Mouse (Mus musculus): ENCODE results near the gene Dpp10. TPM values are rescaled to one million over a fixed set of nuclear protein-coding genes. Genes with fewer than 3 reads are reported as not detected.

Gene Dpp10
- 53.8 and 62.2 TPM in 2 replicates for total RNA-seq (2014; rRNA removed)
- 14.0 and 16.4 TPM in 2 replicates for polyA plus RNA-seq (2015; fragmentation: Nextera tagmentation; extraction: Ambion mirVana)

DNA sequence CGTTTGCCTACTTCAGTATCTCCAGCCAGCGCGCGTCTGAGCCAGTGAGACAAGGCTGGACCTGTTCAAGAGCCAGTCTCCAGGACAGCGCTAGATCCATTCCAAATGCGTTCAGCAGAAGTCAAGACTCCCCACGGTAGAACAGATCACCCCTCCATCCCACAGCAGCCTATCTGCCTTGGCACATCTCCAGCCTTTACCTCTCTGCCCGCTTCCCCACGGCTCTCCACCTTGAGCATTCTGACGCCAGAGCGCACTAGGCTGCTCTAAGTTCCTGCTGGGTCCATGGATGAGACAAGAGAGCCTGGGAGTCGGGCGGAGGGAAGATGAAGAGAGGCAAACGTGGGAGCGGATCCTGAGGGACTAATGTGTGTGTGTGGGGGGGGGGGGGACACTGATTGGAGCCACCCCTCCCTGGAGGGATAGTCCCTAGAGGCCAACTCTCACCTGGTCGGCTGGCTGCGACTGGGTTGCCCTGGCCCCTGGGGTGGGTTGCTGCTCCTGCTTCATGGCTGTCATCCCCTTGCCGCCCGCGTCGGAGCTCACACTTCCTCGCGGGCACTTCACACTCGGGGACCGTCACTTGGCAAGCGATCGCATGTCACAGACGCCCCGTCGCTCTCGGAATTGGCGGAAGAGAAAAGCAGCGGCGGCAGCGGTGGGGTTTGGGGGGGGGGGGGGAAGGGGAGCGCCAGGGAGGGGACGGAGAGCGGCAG lies at the start of gene Dpp10:
Gene Dpp10 (minus strand): TSS at position 635 of the 716 bp plus-strand sequence.
- Histone ChIP-seq H3K9me3 (ENCODE audit: low read length) (no peaks in the 10 kb centered on the region), H3K4me3 (ENCODE audit: low read depth, low read length) (peak within 1 kb of the TSS; percentile 68), H3K4me2 (ENCODE audit: low read depth) (peak within 1 kb of the TSS; percentile 72), H3K4me1 (ENCODE audit: insufficient read depth) (no peaks in the 10 kb centered on the region), H3K9ac (peak within 1 kb of the TSS; percentile 60), H3K36me3 (ENCODE audit: insufficient read depth) (no peaks in the 10 kb centered on the region), H3K27ac (ENCODE audit: low read depth, low read length) (peak within 1 kb of the TSS; percentile 69), H3K27me3 (ENCODE audit: insufficient read depth, low read length) (peaks cover 12% of the 10 kb centered on the region)
- ATAC-seq (peak; percentile 56), DNase-seq (peak; percentile 69)
- 4% methylated on average over 33 of the region's 38 CpGs for WGBS
- no peak for TF ChIP-seq CTCF (IDR thresholded peaks at IDR 0.05; ENCODE audit: low read depth)

DNA sequence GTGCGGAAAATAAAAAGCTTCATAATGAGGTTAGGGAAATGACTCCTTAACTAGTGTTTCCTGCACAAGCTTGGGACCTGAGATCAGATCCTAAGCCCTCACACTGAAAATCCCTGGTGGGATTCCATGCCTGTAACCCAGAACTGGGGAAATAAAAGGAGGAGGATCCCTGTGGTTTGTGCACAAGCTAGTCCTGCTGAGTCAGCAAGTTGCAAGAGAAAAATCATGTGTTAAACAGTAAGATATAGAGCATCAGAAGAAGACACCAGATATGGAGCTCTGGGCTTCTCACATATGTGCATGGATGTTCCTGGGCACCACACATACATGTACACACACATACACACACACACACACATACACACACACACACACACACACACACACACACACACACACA lies 3.2 kb upstream of the Dpp10 start:
- no peak for DNase-seq

DNA sequence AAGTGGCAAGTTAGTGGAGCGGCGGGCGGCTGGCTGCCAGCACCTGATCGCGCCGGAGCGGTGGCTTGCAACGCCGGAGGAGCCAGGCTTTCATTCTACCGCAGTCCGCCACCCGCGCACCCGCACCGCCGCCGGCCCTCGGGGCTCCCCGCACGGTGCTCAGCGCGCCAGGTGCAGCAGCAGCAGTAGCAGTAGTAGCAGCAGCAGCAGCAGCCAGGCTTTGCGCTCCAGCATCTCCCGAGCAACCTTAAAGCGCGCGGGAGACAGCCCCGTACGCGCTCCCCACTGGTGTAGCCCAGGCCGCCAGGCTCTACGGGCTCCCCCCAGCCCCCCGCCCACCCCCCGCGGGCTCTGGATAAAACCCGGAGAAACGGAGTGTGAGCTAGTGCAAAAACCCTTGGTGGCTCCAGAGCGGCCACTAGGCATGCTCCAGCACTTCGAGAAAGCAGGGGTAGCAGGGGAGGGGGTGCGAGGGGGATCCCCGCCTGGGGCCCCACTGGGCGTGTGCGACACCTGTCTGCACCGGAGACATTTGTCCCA lies 472 bp upstream of the Dpp10 start:
- ATAC-seq (peak; percentile 91), DNase-seq (peak; percentile 86)
- H3K27me3 ChIP-seq (ENCODE audit: insufficient read depth, low read length): peaks cover 12% of the 10 kb centered on the region
- 1% methylated on average over 43 of the region's 44 CpGs for WGBS
- no peaks in the 10 kb centered on the region for H3K9me3 ChIP-seq (ENCODE audit: low read length)
- peak overlapping the region; percentile 69 for H3K27ac ChIP-seq (ENCODE audit: low read depth, low read length)
- H3K4me2 ChIP-seq (ENCODE audit: low read depth): peak overlapping the region; percentile 72
- H3K4me3 ChIP-seq (ENCODE audit: low read depth, low read length): peak overlapping the region; percentile 68
- peak overlapping the region; percentile 60 for H3K9ac ChIP-seq
- TF ChIP-seq CTCF (IDR thresholded peaks at IDR 0.05; ENCODE audit: low read depth): peak; percentile 45
- no peaks in the 10 kb centered on the region for H3K36me3 ChIP-seq (ENCODE audit: insufficient read depth)
- no peaks in the 10 kb centered on the region for H3K4me1 ChIP-seq (ENCODE audit: insufficient read depth)

More for the DNA sequence above, 3.2 kb upstream of the Dpp10 start:
- Histone ChIP-seq H3K36me3 (ENCODE audit: insufficient read depth) (no peaks in the 10 kb centered on the region), H3K27me3 (ENCODE audit: insufficient read depth, low read length) (peaks cover 7% of the 10 kb centered on the region; the same call in 1 of the 2 replicates), H3K4me1 (ENCODE audit: insufficient read depth) (no peaks in the 10 kb centered on the region), H3K9me3 (ENCODE audit: low read length) (no peaks in the 10 kb centered on the region), H3K27ac (ENCODE audit: low read depth, low read length) (no peak overlapping the region), H3K4me2 (ENCODE audit: low read depth) (no peak overlapping the region), H3K4me3 (ENCODE audit: low read depth, low read length) (no peak overlapping the region), H3K9ac (no peak overlapping the region)
- WGBS: 90% methylated on average over 1 of the region's 1 CpGs
- no peak for TF ChIP-seq CTCF (IDR thresholded peaks at IDR 0.05; ENCODE audit: low read depth)
- ATAC-seq: no peak

DNA sequence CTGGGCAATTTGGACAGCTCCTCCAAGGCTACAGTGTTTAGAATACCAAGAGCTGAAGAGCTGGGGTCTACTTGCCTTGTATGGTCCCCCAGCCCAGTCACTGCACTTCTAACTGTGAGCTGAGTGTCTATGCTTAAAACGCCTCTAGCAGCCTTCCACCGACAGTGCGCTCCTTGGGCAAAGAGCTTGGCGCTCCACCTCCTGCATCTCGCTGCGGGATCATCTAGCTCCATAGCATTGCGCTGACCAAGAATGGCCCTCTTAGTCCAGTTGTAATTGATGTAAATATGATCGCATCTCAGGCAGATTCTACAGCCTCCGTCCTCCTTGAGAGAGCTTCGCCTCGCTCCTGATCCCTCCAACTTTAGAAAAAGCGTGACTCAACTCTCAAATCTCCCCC lies 1.2 kb downstream of the Dpp10 start:
- WGBS: 10% methylated on average over 12 of the region's 12 CpGs
- Histone ChIP-seq H3K4me2 (ENCODE audit: low read depth) (peak overlapping the region; percentile 72), H3K36me3 (ENCODE audit: insufficient read depth) (no peaks in the 10 kb centered on the region), H3K9me3 (ENCODE audit: low read length) (no peaks in the 10 kb centered on the region), H3K4me3 (ENCODE audit: low read depth, low read length) (peak overlapping the region; percentile 68), H3K9ac (peak overlapping the region; percentile 60), H3K27ac (ENCODE audit: low read depth, low read length) (no peak overlapping the region), H3K27me3 (ENCODE audit: insufficient read depth, low read length) (peaks cover 12% of the 10 kb centered on the region), H3K4me1 (ENCODE audit: insufficient read depth) (no peaks in the 10 kb centered on the region)
- DNase-seq: peak; percentile 24
- TF ChIP-seq CTCF (IDR thresholded peaks at IDR 0.05; ENCODE audit: low read depth): no peak
- no peak for ATAC-seq

DNA sequence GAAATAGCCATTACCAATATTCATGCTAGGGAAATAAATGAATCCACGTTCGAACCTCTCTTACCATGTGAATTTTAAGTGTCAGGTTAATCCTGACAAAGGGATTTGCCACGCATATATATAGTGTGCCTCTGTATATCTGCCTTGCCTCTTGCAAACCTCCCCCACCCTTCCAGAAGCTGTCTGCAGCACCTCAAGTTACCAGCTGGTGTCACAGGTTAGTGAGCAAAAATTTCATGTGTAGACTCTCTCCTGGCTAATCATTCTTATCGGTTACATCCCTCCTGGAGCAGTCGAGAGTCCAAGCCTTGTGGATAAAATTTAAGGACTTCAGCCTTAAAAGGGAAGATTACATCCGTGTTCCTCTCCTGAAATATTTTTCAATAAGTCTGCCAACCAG lies 1.9 kb downstream of the Dpp10 start:
- Histone ChIP-seq H3K4me2 (ENCODE audit: low read depth) (peak overlapping the region; percentile 72), H3K4me3 (ENCODE audit: low read depth, low read length) (peak overlapping the region; percentile 68), H3K27me3 (ENCODE audit: insufficient read depth, low read length) (peaks cover 12% of the 10 kb centered on the region), H3K36me3 (ENCODE audit: insufficient read depth) (no peaks in the 10 kb centered on the region), H3K27ac (ENCODE audit: low read depth, low read length) (no peak overlapping the region), H3K4me1 (ENCODE audit: insufficient read depth) (no peaks in the 10 kb centered on the region), H3K9ac (peak overlapping the region; percentile 60; the same call in 1 of the 2 replicates), H3K9me3 (ENCODE audit: low read length) (no peaks in the 10 kb centered on the region)
- 55% methylated on average over 6 of the region's 6 CpGs for WGBS
- DNase-seq (peak; percentile 25), ATAC-seq (no peak)
- peak; percentile 14; the same call in 1 of the 2 replicates for TF ChIP-seq CTCF (IDR thresholded peaks at IDR 0.05; ENCODE audit: low read depth)

DNA sequence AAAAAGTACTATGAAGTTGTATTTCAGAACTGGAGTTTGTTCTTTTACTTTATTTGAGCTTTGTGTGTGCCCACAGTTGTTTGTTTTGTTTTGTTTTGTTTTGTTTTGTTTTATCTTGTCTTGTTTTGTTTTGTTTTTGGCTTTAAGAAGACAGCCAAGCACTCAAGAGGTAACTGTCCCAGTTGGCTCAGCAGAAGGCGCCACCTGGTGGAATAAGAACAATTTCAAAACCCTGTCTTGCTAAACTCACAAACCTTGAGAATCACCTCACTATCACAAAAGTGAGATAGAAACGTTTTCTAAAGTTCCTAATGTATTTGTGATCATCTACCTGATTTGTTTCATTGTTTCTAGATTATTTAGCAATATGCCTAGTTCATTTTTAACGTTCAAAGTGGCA lies 3.8 kb downstream of the Dpp10 start:
- 4% methylated on average over 3 of the region's 3 CpGs for WGBS
- no peaks in the 10 kb centered on the region for H3K9me3 ChIP-seq (ENCODE audit: low read length)
- H3K27me3 ChIP-seq (ENCODE audit: insufficient read depth, low read length): peaks cover 12% of the 10 kb centered on the region
- H3K9ac ChIP-seq: no peak overlapping the region
- ATAC-seq (no peak), DNase-seq (peak; percentile 71)
- no peaks in the 10 kb centered on the region for H3K4me1 ChIP-seq (ENCODE audit: insufficient read depth)
- no peak overlapping the region for H3K27ac ChIP-seq (ENCODE audit: low read depth, low read length)
- peak; percentile 75 for TF ChIP-seq CTCF (IDR thresholded peaks at IDR 0.05; ENCODE audit: low read depth)
- no peak overlapping the region for H3K4me3 ChIP-seq (ENCODE audit: low read depth, low read length)
- H3K4me2 ChIP-seq (ENCODE audit: low read depth): no peak overlapping the region
- no peaks in the 10 kb centered on the region for H3K36me3 ChIP-seq (ENCODE audit: insufficient read depth)
